Mouse (Mus musculus) bone marrow, adult 2 months (tissue): ENCODE data around the gene Smpd2.

Experiments
- CTCF ChIP-seq: fragments of 200-500 bp; IDR thresholded peaks from 2 replicates; pipeline ENCODE4 v1.5.1; 2011; ENCODE audit warnings: low read length, control low read depth; ENCODE audit not compliant: control insufficient read depth, insufficient read depth
- POLR2A ChIP-seq: fragments of 200-500 bp; IDR thresholded peaks from 2 replicates; pipeline ENCODE4 v1.6.1; 2011; ENCODE audit warnings: low read depth, mild to moderate bottlenecking, control low read depth, low read length, borderline replicate concordance; ENCODE audit not compliant: control insufficient read depth

GRCm38 (mm10) chr10:41523386-41523785 is 33.2 kb upstream of the Smpd2 start:
- TF ChIP-seq CTCF (no peak), POLR2A (no peak)
